Mouse (Mus musculus): Measurements from ENCODE around the gene Gm10413. TPM values are rescaled to one million over a fixed set of nuclear protein-coding genes. Genes with fewer than 3 reads are reported as not detected.
"Not testable (repeated sequence)": the region's sequence is repeated elsewhere in the genome, so short reads cannot be mapped to it uniquely, and the experiment has no call there.

The Gm10413 gene
- not detected for total RNA-seq (2021)
- long read RNA-seq, experiment 1 = 0 reads
- long read RNA-seq, experiment 2 = 0 reads

- not testable (repeated sequence) for DNase-seq (ENCODE audit: low spot score in 2 of 2)
Measured at GRCm38 (mm10) chr14:3394793-3395192, at the start of gene Gm10413. Gene Gm10413, plus strand, starts transcription at chr14:3395093.

GRCm38 (mm10) chr14:3412314-3412713 is 17.4 kb downstream of the Gm10413 start, which contains the start of gene Gm10409:
Gene Gm10409, plus strand, starts transcription at chr14:3412614.
- not testable (repeated sequence) for DNase-seq (ENCODE audit: low spot score in 2 of 2)

GRCm38 (mm10) chr14:3427803-3428202 is 32.9 kb downstream of the Gm10413 start, which contains the start of gene Gm3005:
Gene Gm3005, plus strand, starts transcription at chr14:3428103.
- DNase-seq (ENCODE audit: low spot score in 2 of 2) = not testable (repeated sequence)

GRCm38 (mm10) chr14:3449079-3449478 is 54.2 kb downstream of the Gm10413 start, which contains the start of gene Gm10408:
Gene Gm10408, plus strand, starts transcription at chr14:3449379.
- DNase-seq (ENCODE audit: low spot score in 2 of 2) = not testable (repeated sequence)

Other genes with a start within 250 kb of the Gm10413 start
- not detected for gene Gm5795, start 206.8 kb upstream of the Gm10413 start, total RNA-seq (2021)
- gene D830030K20Rik, start 186.6 kb upstream of the Gm10413 start, total RNA-seq (2021) = under 1 TPM in 1 of 2 experiments, not detected in 1; 0.48 TPM
- gene Gm2956, start 62.5 kb upstream of the Gm10413 start, total RNA-seq (2021) = not detected
- not detected for gene Gm10409, start 17.5 kb downstream of the Gm10413 start, total RNA-seq (2021)
- gene Gm3005, start 33.0 kb downstream of the Gm10413 start, total RNA-seq (2021) = not detected
- not detected for gene Gm10408, start 54.3 kb downstream of the Gm10413 start, total RNA-seq (2021)
- not detected for gene Gm3012, start 239.4 kb downstream of the Gm10413 start, total RNA-seq (2021)